Mouse (Mus musculus): ENCODE results near the gene Cd109.

Cd109 gene

GRCm38 (mm10) chr9:78615401-78616021 lies at the start of gene Cd109:
Gene Cd109, plus strand, starts transcription at chr9:78615546.
- in situ Hi-C loops (cut with MboI; ENCODE audit: low pct_unique_long_range_greater_than_20kb in 1 of 2, low sequenced_read_pairs in 2 of 2, unreplicated experiment in 1 of 2) = no loop called here

- in situ Hi-C loops (cut with MboI; ENCODE audit: low pct_unique_long_range_greater_than_20kb in 1 of 2, low sequenced_read_pairs in 2 of 2, unreplicated experiment in 1 of 2) = no loop called here
These were observed 45.4 kb upstream of the Cd109 start for GRCm38 (mm10) chr9:78569934-78570333.

- in situ Hi-C loops (cut with MboI; ENCODE audit: low pct_unique_long_range_greater_than_20kb in 1 of 2, low sequenced_read_pairs in 2 of 2, unreplicated experiment in 1 of 2) = no loop called here
These were observed 38.9 kb upstream of the Cd109 start for GRCm38 (mm10) chr9:78576466-78576865.

- in situ Hi-C loops (cut with MboI; ENCODE audit: low pct_unique_long_range_greater_than_20kb in 1 of 2, low sequenced_read_pairs in 2 of 2, unreplicated experiment in 1 of 2) = no loop called here
These were observed 36.5 kb upstream of the Cd109 start for GRCm38 (mm10) chr9:78578824-78579223.

GRCm38 (mm10) chr9:78579644-78580396 lies 35.5 kb upstream of the Cd109 start:
- in situ Hi-C loops (cut with MboI; ENCODE audit: low pct_unique_long_range_greater_than_20kb in 1 of 2, low sequenced_read_pairs in 2 of 2, unreplicated experiment in 1 of 2) = no loop called here

- in situ Hi-C loops (cut with MboI; ENCODE audit: low pct_unique_long_range_greater_than_20kb in 1 of 2, low sequenced_read_pairs in 2 of 2, unreplicated experiment in 1 of 2) = no loop called here
These were observed 28.0 kb upstream of the Cd109 start for GRCm38 (mm10) chr9:78587218-78587883.

- in situ Hi-C loops (cut with MboI; ENCODE audit: low pct_unique_long_range_greater_than_20kb in 1 of 2, low sequenced_read_pairs in 2 of 2, unreplicated experiment in 1 of 2) = no loop called here
These were observed 27.4 kb upstream of the Cd109 start, which contains the start of gene Slc17a5 for GRCm38 (mm10) chr9:78587914-78588313. Gene Slc17a5, minus strand, starts transcription at chr9:78588041.

- in situ Hi-C loops (cut with MboI; ENCODE audit: low pct_unique_long_range_greater_than_20kb in 1 of 2, low sequenced_read_pairs in 2 of 2, unreplicated experiment in 1 of 2) = no loop called here
These were observed 26.8 kb upstream of the Cd109 start for GRCm38 (mm10) chr9:78588411-78589033.

GRCm38 (mm10) chr9:78590471-78590870 lies 24.9 kb upstream of the Cd109 start:
- in situ Hi-C loops (cut with MboI; ENCODE audit: low pct_unique_long_range_greater_than_20kb in 1 of 2, low sequenced_read_pairs in 2 of 2, unreplicated experiment in 1 of 2) = no loop called here

- in situ Hi-C loops (cut with MboI; ENCODE audit: low pct_unique_long_range_greater_than_20kb in 1 of 2, low sequenced_read_pairs in 2 of 2, unreplicated experiment in 1 of 2) = no loop called here
These were observed 20.1 kb upstream of the Cd109 start for GRCm38 (mm10) chr9:78595257-78595656.

- in situ Hi-C loops (cut with MboI; ENCODE audit: low pct_unique_long_range_greater_than_20kb in 1 of 2, low sequenced_read_pairs in 2 of 2, unreplicated experiment in 1 of 2) = no loop called here
These were observed 19.4 kb upstream of the Cd109 start for GRCm38 (mm10) chr9:78595769-78596555.

- in situ Hi-C loops (cut with MboI; ENCODE audit: low pct_unique_long_range_greater_than_20kb in 1 of 2, low sequenced_read_pairs in 2 of 2, unreplicated experiment in 1 of 2) = no loop called here
These were observed 18.5 kb upstream of the Cd109 start for GRCm38 (mm10) chr9:78596834-78597233.

- in situ Hi-C loops (cut with MboI; ENCODE audit: low pct_unique_long_range_greater_than_20kb in 1 of 2, low sequenced_read_pairs in 2 of 2, unreplicated experiment in 1 of 2) = no loop called here
These were observed 15.4 kb upstream of the Cd109 start for GRCm38 (mm10) chr9:78599927-78600326.

- in situ Hi-C loops (cut with MboI; ENCODE audit: low pct_unique_long_range_greater_than_20kb in 1 of 2, low sequenced_read_pairs in 2 of 2, unreplicated experiment in 1 of 2) = no loop called here
These were observed 14.2 kb upstream of the Cd109 start for GRCm38 (mm10) chr9:78601046-78601730.

GRCm38 (mm10) chr9:78614201-78614600 lies 1.1 kb upstream of the Cd109 start:
- in situ Hi-C loops (cut with MboI; ENCODE audit: low pct_unique_long_range_greater_than_20kb in 1 of 2, low sequenced_read_pairs in 2 of 2, unreplicated experiment in 1 of 2) = no loop called here

GRCm38 (mm10) chr9:78619285-78619684 lies 3.9 kb downstream of the Cd109 start:
- in situ Hi-C loops (cut with MboI; ENCODE audit: low pct_unique_long_range_greater_than_20kb in 1 of 2, low sequenced_read_pairs in 2 of 2, unreplicated experiment in 1 of 2) = no loop called here

- in situ Hi-C loops (cut with MboI; ENCODE audit: low pct_unique_long_range_greater_than_20kb in 1 of 2, low sequenced_read_pairs in 2 of 2, unreplicated experiment in 1 of 2) = no loop called here
These were observed 8.0 kb downstream of the Cd109 start for GRCm38 (mm10) chr9:78623301-78623747.

GRCm38 (mm10) chr9:78629991-78630390 lies 14.6 kb downstream of the Cd109 start:
- in situ Hi-C loops (cut with MboI; ENCODE audit: low pct_unique_long_range_greater_than_20kb in 1 of 2, low sequenced_read_pairs in 2 of 2, unreplicated experiment in 1 of 2) = no loop called here
